Mouse (Mus musculus) spleen, postnatal 14 days (tissue): ENCODE measurements at regions not wholly inside any gene's neighbourhood (a gene's known extent, or its start where the extent isn't known, plus 50 kb on each side); places are given as distances from the start of the nearest gene placed in this dataset.

Experiments
- DNase-seq, 2 experiments: peaks; one replicate each; pipeline ENCODE4 v3.0.0; 2021 to 2022; ENCODE audit warnings: low spot score in 2 of 2

GRCm38 (mm10) chr3:61849317-61849716 lies 483.6 kb upstream of the B430305J03Rik start:
- DNase-seq: no peak

- no peak for DNase-seq
Observed at GRCm38 (mm10) chr3:61846703-61847102, 481.0 kb upstream of the B430305J03Rik start.

- peak in 1 of 2 experiments; percentile 36 for DNase-seq
Observed at GRCm38 (mm10) chr3:61839355-61840009, 473.7 kb upstream of the B430305J03Rik start.

- DNase-seq: no peak
Observed at GRCm38 (mm10) chr3:61816807-61817206, 451.1 kb upstream of the B430305J03Rik start.

GRCm38 (mm10) chr3:61796021-61796420 lies 430.3 kb upstream of the B430305J03Rik start:
- DNase-seq: no peak

- no peak for DNase-seq
Observed at GRCm38 (mm10) chr3:61790674-61791073, 424.9 kb upstream of the B430305J03Rik start.
